Mouse (Mus musculus) thymus, adult 2 months (tissue): Measurements from ENCODE around the gene Bmpr1a.

Source experiments
- CTCF ChIP-seq: fragments of 200-500 bp; IDR thresholded peaks from 2 replicates; pipeline ENCODE4 v1.5.1; 2012; ENCODE audit warnings: mild to moderate bottlenecking, control low read depth, low read length, moderate library complexity, borderline replicate concordance; ENCODE audit not compliant: control insufficient read depth, poor library complexity, insufficient read depth; ENCODE audit errors: extremely low read depth
- POLR2A ChIP-seq: fragments of 200-500 bp; IDR thresholded peaks from 2 replicates; pipeline ENCODE4 v1.6.1; 2012; ENCODE audit warnings: mild to moderate bottlenecking, low read length, control low read depth, moderate library complexity; ENCODE audit not compliant: control insufficient read depth, poor library complexity, insufficient read depth; ENCODE audit errors: extremely low read depth

DNA sequence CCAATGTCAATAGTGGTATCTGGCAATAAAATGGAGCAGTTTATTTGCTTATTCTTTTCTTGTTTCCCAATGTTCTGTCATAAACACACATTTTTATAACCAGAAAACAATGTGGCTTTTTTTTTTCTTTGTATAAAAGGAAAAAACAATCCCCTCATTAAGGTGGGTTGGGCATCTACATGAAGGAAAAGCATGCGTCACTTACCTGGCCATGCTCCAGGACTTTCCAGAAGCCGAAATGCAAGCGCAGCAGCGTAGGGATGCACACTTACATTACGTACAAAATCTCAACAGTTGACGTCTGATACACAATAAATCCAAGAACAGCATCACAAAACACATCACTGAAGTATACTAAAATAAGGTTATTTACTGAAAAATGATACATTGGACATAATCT lies 92.4 kb downstream of the Bmpr1a start:
- no peak for TF ChIP-seq CTCF
- TF ChIP-seq POLR2A = no peak
